Mouse (Mus musculus) intestine, postnatal 0 days (tissue): ENCODE data around the gene Xpnpep2. TPM values are rescaled to one million over a fixed set of nuclear protein-coding genes. Genes with fewer than 3 reads are reported as not detected.

Experiments
- ATAC-seq: fragments of 200-750 bp; cut with Nextera tagmentation; 2 replicates; pipeline ENCODE4 v1.8.0; 2017; ENCODE audit warnings: mild to moderate bottlenecking, moderate TSS enrichment, moderate library complexity
- H3K27ac ChIP-seq: fragments of 300-500 bp; sonication (generic); 2 replicates; pipeline ENCODE4 v1.5.1; 2014; ENCODE audit warnings: mild to moderate bottlenecking, low read depth, low read length, moderate library complexity
- H3K27me3 ChIP-seq: fragments of 300-500 bp; sonication (generic); replicated peaks from 2 replicates; pipeline ENCODE4 v1.6.1; 2014; ENCODE audit warnings: low read length, mixed read lengths; ENCODE audit not compliant: control insufficient read depth, insufficient read depth
- H3K36me3 ChIP-seq: fragments of 300-500 bp; sonication (generic); 2 replicates; pipeline ENCODE4 v1.6.1; 2014; ENCODE audit warnings: mild to moderate bottlenecking, moderate library complexity; ENCODE audit not compliant: control insufficient read depth, insufficient read depth
- H3K4me1 ChIP-seq: fragments of 300-500 bp; sonication (generic); replicated peaks from 2 replicates; pipeline ENCODE4 v1.6.1; 2014; ENCODE audit warnings: antibody characterized with exemption, low read length, mixed read lengths; ENCODE audit not compliant: control insufficient read depth, insufficient read depth
- H3K4me2 ChIP-seq: fragments of 300-500 bp; sonication (generic); replicated peaks from 2 replicates; pipeline ENCODE4 v1.6.1; 2014; ENCODE audit warnings: low read depth, mild to moderate bottlenecking, moderate library complexity
- H3K4me3 ChIP-seq: fragments of 300-500 bp; sonication (generic); 2 replicates; pipeline ENCODE4 v1.5.1; 2014; ENCODE audit warnings: low read depth, low read length
- H3K9ac ChIP-seq: fragments of 300-500 bp; sonication (generic); 2 replicates; pipeline ENCODE4 v1.6.1; 2014; ENCODE audit warnings: mild to moderate bottlenecking, low read depth, low read length
- H3K9me3 ChIP-seq: fragments of 300-500 bp; sonication (generic); 2 replicates; pipeline ENCODE4 v1.6.1; 2016; ENCODE audit warnings: mixed run types; ENCODE audit not compliant: control insufficient read depth
- CTCF ChIP-seq: sonication (generic); IDR thresholded peaks from 2 replicates; pipeline ENCODE4 v1.5.1; 2016; ENCODE audit warnings: low read depth, mild to moderate bottlenecking, control low read depth, antibody characterized with exemption, moderate library complexity
- WGBS: fragments of 180-500 bp; shearing (Covaris S2); extraction: QIAGEN DNeasy Blood & Tissue Kit; methylation state at CpG from one replicate; pipeline ENCODE4 v1.1.7; 2014; 5-methylcytosine and 5-hydroxymethylcytosine counted together
- polyA plus RNA-seq: library from polyadenylated mRNA; unstranded; fragments of >200 nt; fragmentation: Nextera tagmentation; extraction: Ambion mirVana; gene quantifications from 2 replicates; pipeline ENCODE4 v1.2.1, GENCODE M21; 2015

Gene Xpnpep2
- polyA plus RNA-seq, 1 experiment from 2014 or later, result 4.4 TPM

GRCm38 (mm10) chrX:48143415-48144335 is 35.1 kb downstream of the Xpnpep2 start:
- Histone ChIP-seq H3K36me3 (no peaks in the 10 kb centered on the region), H3K4me1 (no peaks in the 10 kb centered on the region), H3K4me2 (peak overlapping the region; percentile 58), H3K4me3 (peak overlapping the region; percentile 24), H3K27me3 (no peaks in the 10 kb centered on the region), H3K9ac (peak overlapping the region; percentile 22), H3K27ac (peak overlapping the region; percentile 85), H3K9me3 (no peaks in the 10 kb centered on the region)
- TF ChIP-seq CTCF, result no peak
- ATAC-seq, result peak; percentile 86
- 42% methylated on average over 26 of the region's 26 CpGs for WGBS

GRCm38 (mm10) chrX:48146262-48146661 is 37.7 kb downstream of the Xpnpep2 start, which contains the start of gene Sash3:
TSS of gene Sash3 (plus strand) at chrX:48146436.
- no peak within 1 kb of the TSS for H3K4me3 ChIP-seq
- no peak for ATAC-seq
- no peaks in the 10 kb centered on the region for H3K27me3 ChIP-seq
- H3K27ac ChIP-seq, result no peak within 1 kb of the TSS
- no peak within 1 kb of the TSS for H3K4me2 ChIP-seq
- H3K4me1 ChIP-seq, result no peaks in the 10 kb centered on the region
- no peak for TF ChIP-seq CTCF
- 70% methylated on average over 4 of the region's 4 CpGs for WGBS
- no peak within 1 kb of the TSS for H3K9ac ChIP-seq
- H3K36me3 ChIP-seq, result no peaks in the 10 kb centered on the region
- H3K9me3 ChIP-seq, result no peaks in the 10 kb centered on the region

DNA sequence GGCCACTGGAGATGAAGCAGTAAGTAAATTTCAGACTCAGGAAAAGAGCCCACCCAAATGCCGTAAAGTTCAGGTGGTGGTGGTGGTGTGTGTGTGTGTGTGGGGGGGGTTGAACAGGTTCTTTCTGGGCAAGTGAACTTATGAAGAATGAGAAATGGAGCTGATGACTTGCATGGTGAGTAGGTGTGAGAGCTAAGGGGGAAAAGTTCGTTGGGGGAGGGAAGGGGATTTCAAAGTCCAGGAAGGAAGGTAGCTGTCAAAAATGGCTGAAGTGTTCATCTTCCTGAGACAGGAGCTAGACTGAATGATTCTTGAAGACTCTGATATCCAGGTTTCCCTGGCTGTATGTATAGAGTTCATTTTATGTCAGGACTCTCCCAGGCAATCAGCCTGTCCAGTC is 38.7 kb downstream of the Xpnpep2 start:
- Histone ChIP-seq H3K9ac (no peak overlapping the region), H3K27ac (no peak overlapping the region), H3K36me3 (no peaks in the 10 kb centered on the region), H3K4me1 (no peaks in the 10 kb centered on the region), H3K27me3 (no peaks in the 10 kb centered on the region), H3K4me3 (no peak overlapping the region), H3K4me2 (no peak overlapping the region), H3K9me3 (no peaks in the 10 kb centered on the region)
- no peak for ATAC-seq
- WGBS, result 84% methylated on average over 2 of the region's 2 CpGs
- TF ChIP-seq CTCF, result no peak

- Histone ChIP-seq H3K36me3 (no peaks in the 10 kb centered on the region), H3K4me3 (no peak overlapping the region), H3K27ac (no peak overlapping the region), H3K9ac (no peak overlapping the region), H3K27me3 (no peaks in the 10 kb centered on the region), H3K4me1 (no peaks in the 10 kb centered on the region), H3K9me3 (no peaks in the 10 kb centered on the region), H3K4me2 (no peak overlapping the region)
- WGBS, result 82% methylated on average over 7 of the region's 7 CpGs
- TF ChIP-seq CTCF, result no peak
- ATAC-seq, result no peak
Measured at GRCm38 (mm10) chrX:48147741-48148186, 39.2 kb downstream of the Xpnpep2 start.

GRCm38 (mm10) chrX:48152106-48152505 is 43.6 kb downstream of the Xpnpep2 start:
- no peak for TF ChIP-seq CTCF
- H3K4me3 ChIP-seq, result no peak overlapping the region
- no peak overlapping the region for H3K4me2 ChIP-seq
- WGBS, result 66% methylated on average over 7 of the region's 7 CpGs
- no peaks in the 10 kb centered on the region for H3K9me3 ChIP-seq
- no peak for ATAC-seq
- no peak overlapping the region for H3K27ac ChIP-seq
- H3K27me3 ChIP-seq, result no peaks in the 10 kb centered on the region
- H3K4me1 ChIP-seq, result no peaks in the 10 kb centered on the region
- H3K9ac ChIP-seq, result no peak overlapping the region
- no peaks in the 10 kb centered on the region for H3K36me3 ChIP-seq

- Histone ChIP-seq H3K27ac (no peak overlapping the region), H3K4me1 (no peaks in the 10 kb centered on the region), H3K4me3 (no peak overlapping the region), H3K4me2 (no peak overlapping the region), H3K27me3 (no peaks in the 10 kb centered on the region), H3K9me3 (no peaks in the 10 kb centered on the region), H3K9ac (no peak overlapping the region), H3K36me3 (no peaks in the 10 kb centered on the region)
- ATAC-seq, result no peak
- WGBS, result 73% methylated on average over 2 of the region's 2 CpGs
- no peak for TF ChIP-seq CTCF
Measured at GRCm38 (mm10) chrX:48153414-48153813, 44.9 kb downstream of the Xpnpep2 start.
